Mouse (Mus musculus) intestine, postnatal 0 days (tissue): Measurements from ENCODE around the gene Man2a2. TPM values are rescaled to one million over a fixed set of nuclear protein-coding genes. Genes with fewer than 3 reads are reported as not detected.

ENCODE experiments used
- ATAC-seq: fragments of 200-750 bp; cut with Nextera tagmentation; 2 replicates; pipeline ENCODE4 v1.8.0; 2017; ENCODE audit warnings: mild to moderate bottlenecking, moderate TSS enrichment, moderate library complexity
- H3K27ac ChIP-seq: fragments of 300-500 bp; sonication (generic); 2 replicates; pipeline ENCODE4 v1.5.1; 2014; ENCODE audit warnings: mild to moderate bottlenecking, low read depth, low read length, moderate library complexity
- H3K27me3 ChIP-seq: fragments of 300-500 bp; sonication (generic); replicated peaks from 2 replicates; pipeline ENCODE4 v1.6.1; 2014; ENCODE audit warnings: low read length, mixed read lengths; ENCODE audit not compliant: control insufficient read depth, insufficient read depth
- H3K36me3 ChIP-seq: fragments of 300-500 bp; sonication (generic); 2 replicates; pipeline ENCODE4 v1.6.1; 2014; ENCODE audit warnings: mild to moderate bottlenecking, moderate library complexity; ENCODE audit not compliant: control insufficient read depth, insufficient read depth
- H3K4me1 ChIP-seq: fragments of 300-500 bp; sonication (generic); replicated peaks from 2 replicates; pipeline ENCODE4 v1.6.1; 2014; ENCODE audit warnings: antibody characterized with exemption, low read length, mixed read lengths; ENCODE audit not compliant: control insufficient read depth, insufficient read depth
- H3K4me2 ChIP-seq: fragments of 300-500 bp; sonication (generic); replicated peaks from 2 replicates; pipeline ENCODE4 v1.6.1; 2014; ENCODE audit warnings: low read depth, mild to moderate bottlenecking, moderate library complexity
- H3K4me3 ChIP-seq: fragments of 300-500 bp; sonication (generic); 2 replicates; pipeline ENCODE4 v1.5.1; 2014; ENCODE audit warnings: low read depth, low read length
- H3K9ac ChIP-seq: fragments of 300-500 bp; sonication (generic); 2 replicates; pipeline ENCODE4 v1.6.1; 2014; ENCODE audit warnings: mild to moderate bottlenecking, low read depth, low read length
- H3K9me3 ChIP-seq: fragments of 300-500 bp; sonication (generic); 2 replicates; pipeline ENCODE4 v1.6.1; 2016; ENCODE audit warnings: mixed run types; ENCODE audit not compliant: control insufficient read depth
- CTCF ChIP-seq: sonication (generic); IDR thresholded peaks from 2 replicates; pipeline ENCODE4 v1.5.1; 2016; ENCODE audit warnings: low read depth, mild to moderate bottlenecking, control low read depth, antibody characterized with exemption, moderate library complexity
- WGBS: fragments of 180-500 bp; shearing (Covaris S2); extraction: QIAGEN DNeasy Blood & Tissue Kit; methylation state at CpG from one replicate; pipeline ENCODE4 v1.1.7; 2014; 5-methylcytosine and 5-hydroxymethylcytosine counted together
- polyA plus RNA-seq: library from polyadenylated mRNA; unstranded; fragments of >200 nt; fragmentation: Nextera tagmentation; extraction: Ambion mirVana; gene quantifications from 2 replicates; pipeline ENCODE4 v1.2.1, GENCODE M21; 2015

Gene Man2a2
- polyA plus RNA-seq, 1 experiment from 2014 or later: 4.8 TPM

DNA sequence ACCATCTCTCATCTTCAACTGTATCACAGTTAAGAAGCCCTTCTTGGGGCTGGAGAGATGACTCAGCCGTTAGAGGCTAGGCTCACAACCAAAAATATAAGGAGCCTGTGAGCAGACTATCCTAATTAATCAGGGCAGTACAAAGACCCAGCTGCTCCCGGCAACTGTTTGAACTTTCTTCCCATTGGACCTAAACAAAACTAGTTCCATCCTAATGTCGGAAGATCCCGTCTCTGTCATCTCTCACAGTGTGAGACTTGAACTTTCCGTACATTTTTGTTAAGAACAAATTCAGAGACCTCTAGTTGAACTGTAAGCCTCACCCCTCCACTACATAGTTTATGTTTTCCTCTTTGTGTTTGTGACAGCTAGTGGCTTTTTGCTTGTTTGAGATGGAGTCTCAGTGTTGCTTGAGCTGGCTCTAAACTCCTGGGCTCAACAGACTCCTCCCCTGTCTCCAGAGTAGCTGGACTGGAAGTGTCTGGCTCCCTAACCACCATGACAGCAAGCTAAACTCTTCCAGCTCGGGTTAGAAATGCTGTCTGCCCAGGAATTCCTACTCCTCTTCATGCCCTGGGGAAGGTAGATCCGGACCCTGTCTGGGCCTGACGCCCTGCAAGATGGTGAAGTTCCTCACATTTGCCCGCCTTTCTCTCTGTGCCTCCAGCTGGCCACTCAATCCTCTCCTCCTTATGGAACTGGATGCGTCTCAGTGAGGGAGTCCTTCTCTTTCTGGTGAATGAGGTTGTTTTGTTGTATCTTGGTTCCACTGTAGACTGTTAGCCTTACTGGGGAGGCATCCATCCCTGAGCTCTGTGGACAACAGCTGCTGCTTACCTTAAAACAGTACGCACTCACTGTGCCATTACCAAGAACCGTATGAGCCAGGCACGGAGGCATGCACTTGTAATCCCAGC is 23.2 kb downstream of the Man2a2 start:
- Histone ChIP-seq H3K36me3 (peaks cover 18% of the 10 kb centered on the region; the same call in 1 of the 2 replicates), H3K4me3 (no peak overlapping the region), H3K4me1 (no peaks in the 10 kb centered on the region; the same call in 1 of the 2 replicates), H3K4me2 (no peak overlapping the region), H3K9me3 (no peaks in the 10 kb centered on the region), H3K9ac (no peak overlapping the region), H3K27me3 (no peaks in the 10 kb centered on the region), H3K27ac (peak overlapping the region; percentile 76)
- 59% methylated on average over 13 of the region's 13 CpGs for WGBS
- no peak for TF ChIP-seq CTCF
- ATAC-seq: 0 out of 2 replicates have a peak, but pooled peaks have one; percentile 16

- no peak overlapping the region for H3K27ac ChIP-seq
- 72% methylated on average over 5 of the region's 5 CpGs for WGBS
- ATAC-seq: no peak
These were observed 24.3 kb downstream of the Man2a2 start for GRCm38 (mm10) chr7:80346830-80347229.

GRCm38 (mm10) chr7:80346173-80346572 is 25.0 kb downstream of the Man2a2 start:
- Histone ChIP-seq H3K36me3 (peaks cover 7% of the 10 kb centered on the region; the same call in 1 of the 2 replicates), H3K9me3 (no peaks in the 10 kb centered on the region), H3K27me3 (no peaks in the 10 kb centered on the region), H3K27ac (no peak overlapping the region), H3K4me3 (no peak overlapping the region), H3K4me1 (no peaks in the 10 kb centered on the region; the same call in 1 of the 2 replicates), H3K9ac (no peak overlapping the region), H3K4me2 (no peak overlapping the region)
- no peak for ATAC-seq
- no peak for TF ChIP-seq CTCF
- 81% methylated on average over 9 of the region's 9 CpGs for WGBS

More at GRCm38 (mm10) chr7:80346830-80347229, 24.3 kb downstream of the Man2a2 start:
- no peaks in the 10 kb centered on the region for H3K27me3 ChIP-seq
- no peak overlapping the region for H3K4me3 ChIP-seq
- peaks cover 13% of the 10 kb centered on the region; the same call in 1 of the 2 replicates for H3K36me3 ChIP-seq
- no peak for TF ChIP-seq CTCF
- no peak overlapping the region for H3K4me2 ChIP-seq
- H3K9ac ChIP-seq: no peak overlapping the region
- H3K9me3 ChIP-seq: no peaks in the 10 kb centered on the region
- no peaks in the 10 kb centered on the region; the same call in 1 of the 2 replicates for H3K4me1 ChIP-seq

DNA sequence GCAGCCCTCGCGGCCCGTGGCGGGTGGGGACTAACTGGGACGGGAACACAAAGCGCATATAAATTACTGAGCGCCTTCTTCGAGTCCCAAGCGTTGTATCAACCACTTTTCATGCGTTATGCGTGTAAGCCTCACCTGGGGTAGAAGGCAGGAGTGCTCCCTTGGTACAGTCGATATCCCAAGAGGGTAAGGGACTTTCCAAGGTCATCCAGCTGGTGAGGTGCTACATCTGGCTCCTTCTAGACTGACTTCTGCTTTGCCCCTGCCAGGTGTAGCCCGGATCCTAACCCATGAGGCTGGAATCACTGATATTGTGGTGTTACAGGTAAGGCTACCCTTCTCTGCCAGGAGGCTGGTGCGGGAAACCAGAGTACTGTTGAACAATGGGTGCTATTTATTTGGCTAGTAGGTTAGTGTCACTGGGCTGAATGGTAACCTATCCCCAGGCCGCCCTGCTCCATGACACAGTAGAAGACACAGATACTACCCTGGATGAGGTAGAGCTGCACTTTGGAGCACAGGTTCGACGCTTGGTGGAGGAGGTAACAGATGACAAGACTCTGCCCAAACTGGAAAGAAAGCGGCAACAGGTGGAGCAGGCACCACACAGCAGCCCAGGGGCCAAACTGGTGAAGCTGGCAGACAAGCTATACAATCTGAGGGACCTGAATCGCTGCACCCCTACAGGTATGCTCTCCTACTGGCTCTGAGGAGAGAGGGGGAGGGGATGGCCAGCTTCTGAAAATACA is 27.7 kb downstream of the Man2a2 start:
- Histone ChIP-seq H3K4me3 (peak overlapping the region; percentile 49), H3K4me1 (no peaks in the 10 kb centered on the region; the same call in 1 of the 2 replicates), H3K27ac (peak overlapping the region; percentile 69), H3K4me2 (peak overlapping the region; percentile 74), H3K9me3 (no peaks in the 10 kb centered on the region), H3K9ac (peak overlapping the region; percentile 58), H3K27me3 (no peaks in the 10 kb centered on the region), H3K36me3 (no peaks in the 10 kb centered on the region)
- ATAC-seq: no peak
- 21% methylated on average over 19 of the region's 19 CpGs for WGBS
- TF ChIP-seq CTCF: no peak

DNA sequence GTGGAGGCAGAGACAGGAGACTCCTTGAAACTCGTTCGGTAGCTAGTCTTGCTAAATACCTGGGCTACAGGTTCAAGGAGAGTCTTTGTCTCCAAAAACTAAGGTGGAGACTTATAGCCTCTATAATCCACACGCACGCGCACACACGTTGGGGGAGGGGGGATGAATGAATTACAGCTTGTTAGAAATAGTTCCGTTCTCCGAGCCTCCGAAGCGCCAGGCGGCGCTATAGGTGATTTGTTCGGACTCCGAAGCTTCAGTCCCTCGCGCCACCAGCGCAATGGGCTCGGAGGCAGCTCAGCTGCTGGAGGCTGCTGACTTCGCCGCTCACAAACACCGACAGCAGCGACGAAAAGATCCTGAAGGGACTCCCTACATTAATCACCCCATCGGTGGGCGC is 28.3 kb downstream of the Man2a2 start, which contains the start of gene Hddc3:
Gene Hddc3, plus strand, starts transcription at position 247 of the 400 bp plus-strand sequence.
- H3K36me3 ChIP-seq: no peaks in the 10 kb centered on the region
- H3K9ac ChIP-seq: peak within 1 kb of the TSS; percentile 58
- no peaks in the 10 kb centered on the region for H3K27me3 ChIP-seq
- ATAC-seq: peak; percentile 41
- H3K9me3 ChIP-seq: no peaks in the 10 kb centered on the region
- peak; percentile 86 for TF ChIP-seq CTCF
- peak within 1 kb of the TSS; percentile 69 for H3K27ac ChIP-seq
- H3K4me2 ChIP-seq: peak within 1 kb of the TSS; percentile 74
- H3K4me1 ChIP-seq: no peaks in the 10 kb centered on the region; the same call in 1 of the 2 replicates
- under 1% methylated on average over 25 of the region's 25 CpGs for WGBS
- H3K4me3 ChIP-seq: peak within 1 kb of the TSS; percentile 49

- 75% methylated on average over 7 of the region's 7 CpGs for WGBS
- Histone ChIP-seq H3K4me1 (no peaks in the 10 kb centered on the region; the same call in 1 of the 2 replicates), H3K27me3 (no peaks in the 10 kb centered on the region), H3K9me3 (no peaks in the 10 kb centered on the region), H3K4me3 (no peak overlapping the region), H3K36me3 (peaks cover 4% of the 10 kb centered on the region), H3K9ac (no peak overlapping the region), H3K4me2 (no peak overlapping the region), H3K27ac (no peak overlapping the region)
- ATAC-seq: no peak
- TF ChIP-seq CTCF: no peak
These were observed 29.4 kb downstream of the Man2a2 start for GRCm38 (mm10) chr7:80341793-80342192.
